Mouse (Mus musculus) G1E-ER4 (cell line): ENCODE measurements around the gene Zfp784. TPM values are rescaled to one million over a fixed set of nuclear protein-coding genes. Genes with fewer than 3 reads are reported as not detected.

Experiments used
- GATA1 ChIP-seq: IDR thresholded peaks from one replicate; pipeline ENCODE4 v1.8.0; 2012; ENCODE audit warnings: low read length, inconsistent platforms
- polyA plus RNA-seq: library from polyadenylated mRNA; stranded (reverse); fragments of >175 nt; gene quantifications from 2 replicates; pipeline ENCODE4 v1.2.3, GENCODE M21; 2012

Zfp784 gene
- polyA plus RNA-seq, 1 experiment, result 3.1 TPM

GRCm38 (mm10) chr7:5060944-5061773, 22.9 kb upstream of the Zfp784 start:
- TF ChIP-seq GATA1, result no peak

- TF ChIP-seq GATA1, result no peak
Observed at GRCm38 (mm10) chr7:5060239-5060731, 22.0 kb upstream of the Zfp784 start.

GRCm38 (mm10) chr7:5059421-5059820, 21.2 kb upstream of the Zfp784 start:
- no peak for TF ChIP-seq GATA1

GRCm38 (mm10) chr7:5058631-5059030, 20.4 kb upstream of the Zfp784 start:
- TF ChIP-seq GATA1, result no peak

- TF ChIP-seq GATA1, result no peak
Observed at GRCm38 (mm10) chr7:5057804-5058203, 19.6 kb upstream of the Zfp784 start.

GRCm38 (mm10) chr7:5057381-5057780, 19.1 kb upstream of the Zfp784 start:
- TF ChIP-seq GATA1, result no peak

GRCm38 (mm10) chr7:5056651-5057263, 18.5 kb upstream of the Zfp784 start:
- no peak for TF ChIP-seq GATA1

- no peak for TF ChIP-seq GATA1
Observed at GRCm38 (mm10) chr7:5053456-5054179, 15.4 kb upstream of the Zfp784 start.

- no peak for TF ChIP-seq GATA1
Observed at GRCm38 (mm10) chr7:5052931-5053343, 14.7 kb upstream of the Zfp784 start.

GRCm38 (mm10) chr7:5052438-5052837, 14.2 kb upstream of the Zfp784 start:
- no peak for TF ChIP-seq GATA1

- no peak for TF ChIP-seq GATA1
Observed at GRCm38 (mm10) chr7:5051193-5052192, 13.2 kb upstream of the Zfp784 start, which contains the start of gene Zfp580. Zfp580 (plus strand) TSS chr7:5051538.

- no peak for TF ChIP-seq GATA1
Observed at GRCm38 (mm10) chr7:5047313-5047712, 9.1 kb upstream of the Zfp784 start.

- no peak for TF ChIP-seq GATA1
Observed at GRCm38 (mm10) chr7:5046112-5046511, 7.9 kb upstream of the Zfp784 start.

GRCm38 (mm10) chr7:5044981-5045380, 6.7 kb upstream of the Zfp784 start:
- TF ChIP-seq GATA1, result no peak

- TF ChIP-seq GATA1, result no peak
Observed at GRCm38 (mm10) chr7:5038940-5039339, 694 bp upstream of the Zfp784 start.
